Mouse (Mus musculus) urinary bladder, postnatal 10 days (tissue): Measurements from ENCODE around the gene Rsph14.

Experiments
- DNase-seq: peaks from one replicate; pipeline ENCODE4 v3.0.0; 2022; ENCODE audit warnings: low spot score

The Rsph14 gene

DNA sequence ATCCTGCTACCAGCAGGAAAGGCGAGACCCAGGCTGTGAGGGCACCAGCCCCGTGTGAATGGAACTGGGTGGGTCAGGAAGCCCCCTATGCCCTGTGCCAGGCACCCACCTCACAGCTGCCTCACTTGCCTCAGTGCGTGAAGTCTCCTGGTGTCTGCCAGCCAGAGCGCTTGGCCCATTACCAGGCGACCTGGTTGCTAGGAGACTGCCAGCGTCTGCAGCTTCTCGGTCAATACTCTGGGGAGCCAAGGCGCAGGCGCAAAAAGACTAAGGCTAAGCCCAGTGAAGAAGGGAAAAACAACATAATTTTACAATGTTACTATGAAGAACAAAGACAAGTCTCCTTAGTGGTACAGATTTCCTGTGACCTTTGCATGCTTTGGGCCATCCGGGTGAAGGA is at the start of gene Rsph14:
TSS of gene Rsph14 (minus strand) at position 192 of the 400 bp plus-strand sequence.
- no peak for DNase-seq

DNA sequence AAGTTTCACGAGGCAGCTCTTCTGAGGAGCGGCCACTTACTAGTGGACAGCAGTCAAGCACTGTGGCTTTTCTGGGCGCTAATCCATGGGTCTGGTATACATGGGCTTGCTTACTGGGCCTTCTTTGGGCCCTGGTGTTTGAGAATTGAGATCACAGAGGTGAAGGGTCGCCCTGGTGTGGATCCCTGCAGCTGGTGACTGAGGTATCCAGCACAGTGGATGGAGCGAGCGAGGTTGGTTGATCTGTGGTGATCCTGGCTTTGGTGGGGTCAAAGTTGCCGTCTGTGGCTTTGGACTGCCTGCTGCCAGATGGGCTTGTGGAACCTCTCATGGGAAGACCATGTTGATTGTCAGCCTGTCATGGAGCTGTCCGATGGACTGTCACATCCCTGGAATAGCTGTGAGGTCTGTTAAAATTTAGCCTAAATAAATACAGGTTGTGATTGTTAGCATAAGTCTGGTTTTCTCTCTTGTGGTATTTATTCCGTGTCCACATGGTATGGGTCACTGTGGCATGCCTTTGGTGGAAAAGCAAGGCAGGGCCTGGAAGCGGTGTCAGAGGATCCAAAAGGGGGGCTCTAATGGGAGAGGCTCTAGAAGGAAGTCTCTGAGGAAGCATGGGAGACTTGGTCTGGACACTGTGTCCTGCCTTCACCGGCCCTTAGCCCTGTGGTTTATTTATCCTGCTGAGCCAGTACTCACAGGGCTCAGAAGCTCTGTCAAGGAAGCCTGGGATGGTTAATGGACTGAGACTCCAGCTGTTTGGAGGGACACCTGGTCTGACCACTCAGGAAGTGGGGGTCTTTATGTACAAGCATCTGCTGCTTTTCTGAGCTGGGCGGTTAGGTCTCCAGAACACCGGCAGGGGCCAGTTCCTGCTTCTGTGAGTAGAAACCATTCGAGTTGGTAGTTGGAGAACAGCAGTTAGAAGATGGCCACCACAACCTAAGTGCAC is 46.1 kb upstream of the Rsph14 start:
- DNase-seq, result no peak

DNA sequence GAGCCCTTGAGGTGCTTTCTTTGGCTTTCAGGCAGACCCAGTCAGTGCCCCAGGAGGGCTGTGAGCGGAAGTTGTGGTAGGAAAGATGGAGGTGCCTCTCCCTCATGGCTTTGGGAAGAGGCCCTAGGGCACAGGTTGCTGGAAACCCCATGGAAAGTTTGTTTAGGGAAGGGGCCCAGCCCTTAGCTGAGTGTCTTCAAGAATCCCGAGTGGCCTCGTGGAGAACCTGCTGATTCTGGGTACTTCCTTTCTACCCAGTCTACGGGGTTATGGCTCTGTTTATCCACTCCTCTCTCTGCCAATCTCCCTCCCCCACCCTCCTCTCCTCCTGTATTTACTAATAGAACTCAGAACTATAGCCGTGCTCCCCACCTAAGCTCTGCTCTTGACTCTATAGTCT is 43.3 kb upstream of the Rsph14 start:
- DNase-seq, result no peak

DNA sequence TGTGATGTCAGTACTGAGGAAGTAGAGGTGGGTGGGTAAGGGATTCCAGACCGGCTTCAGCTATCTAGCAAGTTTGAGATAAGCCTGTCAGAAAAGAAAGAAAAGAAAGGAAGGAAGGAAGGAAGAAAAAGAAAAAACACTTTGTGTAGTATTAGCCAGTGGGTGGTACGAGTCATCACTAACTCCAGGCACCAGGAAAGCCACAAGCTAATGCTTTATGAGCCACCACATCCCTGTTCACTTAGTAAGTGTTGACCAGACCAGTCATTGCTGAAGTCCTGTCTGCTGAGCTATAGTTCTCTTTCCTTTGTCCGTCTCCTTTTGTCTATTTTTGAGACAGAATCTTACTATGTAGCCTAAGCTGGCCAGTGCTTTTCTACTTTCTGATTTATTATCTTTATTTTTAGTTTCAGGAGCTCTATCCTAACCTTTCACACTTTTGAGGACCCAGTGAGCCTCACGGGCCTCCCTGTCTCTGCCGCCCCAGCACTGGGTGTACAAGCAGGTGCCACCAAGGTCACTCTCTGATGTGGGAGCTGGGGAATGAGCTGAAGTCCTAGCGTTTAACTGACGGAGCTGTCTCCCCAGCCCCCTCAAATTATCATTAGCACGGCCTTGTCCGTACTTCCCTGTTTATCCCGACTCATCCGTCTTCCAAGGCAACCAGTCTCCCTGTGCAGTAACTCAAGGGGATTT is 38.0 kb upstream of the Rsph14 start:
- no peak for DNase-seq

DNA sequence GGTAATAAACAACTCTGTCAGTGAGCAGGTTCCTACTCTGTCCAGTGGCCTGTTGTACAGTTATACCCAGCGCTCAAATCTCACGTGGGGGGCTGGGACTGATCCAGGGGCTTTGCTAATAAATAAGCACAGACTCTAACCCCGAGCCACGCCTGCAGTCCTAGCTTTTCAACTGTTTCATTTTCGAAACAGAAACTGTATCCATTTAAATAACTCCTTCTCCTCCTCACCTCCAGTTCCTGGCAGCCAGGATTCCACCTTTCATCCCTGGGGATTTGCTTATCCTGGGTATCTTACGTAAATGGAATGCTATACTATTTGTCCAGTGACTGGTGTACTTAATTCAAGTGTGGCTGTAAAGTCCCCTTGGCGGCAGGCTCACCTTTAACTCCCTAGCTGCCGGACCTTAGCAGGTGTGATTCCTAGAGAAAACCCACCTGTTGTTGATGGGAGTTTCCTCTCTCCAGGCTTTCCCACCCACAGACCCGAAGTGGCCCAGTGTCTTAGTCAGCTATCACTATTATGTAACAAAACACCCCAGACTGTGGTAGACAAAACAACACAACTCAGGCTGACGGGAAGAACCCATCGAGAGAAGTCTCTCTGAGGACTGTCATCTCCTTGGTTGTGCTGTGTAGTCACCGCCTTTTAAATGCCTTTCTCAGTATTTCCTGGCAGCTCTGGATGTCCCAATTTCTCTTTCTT is 36.4 kb upstream of the Rsph14 start:
- DNase-seq, result no peak

DNA sequence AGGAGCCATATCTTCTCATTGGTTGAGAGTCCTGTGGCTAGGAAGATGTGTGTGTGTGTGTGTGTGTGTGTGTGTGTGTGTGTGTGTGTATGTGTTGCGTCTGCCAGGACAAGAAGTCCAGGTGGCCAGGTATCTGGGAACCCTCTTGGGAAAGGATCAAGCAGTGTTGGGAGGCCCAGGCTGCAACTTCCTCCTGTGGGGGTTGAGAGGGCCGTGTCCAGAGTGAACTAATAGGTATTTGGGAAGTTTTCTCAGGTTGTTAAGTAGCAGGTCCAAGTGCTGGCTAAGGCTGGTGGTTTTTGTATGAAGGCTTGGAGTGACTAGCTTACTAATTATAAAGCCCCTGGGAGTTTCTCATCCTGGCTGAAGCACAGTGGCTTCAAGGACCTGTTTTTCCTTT is 35.7 kb upstream of the Rsph14 start:
- no peak for DNase-seq

DNA sequence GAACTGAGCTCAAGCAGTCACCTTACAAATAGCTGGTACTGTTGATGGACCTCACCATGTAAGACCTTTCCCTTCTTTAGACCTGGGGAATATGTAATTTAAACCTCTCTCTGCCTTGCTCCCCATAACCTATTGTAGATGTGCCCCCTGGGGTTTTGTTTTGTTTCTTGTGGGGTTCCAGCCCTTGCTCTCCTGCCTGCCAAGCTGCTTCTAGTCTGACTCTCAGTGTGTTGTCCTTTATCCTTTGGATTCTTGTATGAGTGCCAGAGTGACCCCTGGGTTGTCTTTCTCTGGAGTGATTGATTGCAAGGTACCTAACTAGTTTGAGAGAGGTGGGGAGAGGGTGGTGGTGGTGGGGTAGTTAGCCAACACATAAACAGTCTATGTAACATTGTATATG is 35.1 kb upstream of the Rsph14 start:
- no peak for DNase-seq

DNA sequence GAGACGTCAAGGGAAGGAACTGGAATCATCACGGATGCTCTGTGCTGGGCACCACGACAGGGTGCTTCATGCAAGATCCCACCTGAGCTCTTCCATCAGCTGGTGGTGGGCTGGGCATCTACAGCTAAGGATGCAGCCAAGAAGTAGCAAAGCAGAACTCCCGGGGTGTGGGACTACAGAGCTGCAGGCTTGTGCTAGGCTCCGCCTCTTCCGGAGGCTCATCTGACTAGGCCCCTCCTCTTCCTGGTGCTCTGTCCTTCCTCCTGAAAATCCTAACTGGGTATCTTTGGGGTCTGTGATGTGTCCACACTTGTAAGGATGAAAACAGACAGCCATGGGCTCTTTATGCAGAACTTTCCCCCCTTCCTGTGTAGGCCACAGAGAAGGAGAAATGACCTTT is 33.3 kb upstream of the Rsph14 start:
- no peak for DNase-seq

DNA sequence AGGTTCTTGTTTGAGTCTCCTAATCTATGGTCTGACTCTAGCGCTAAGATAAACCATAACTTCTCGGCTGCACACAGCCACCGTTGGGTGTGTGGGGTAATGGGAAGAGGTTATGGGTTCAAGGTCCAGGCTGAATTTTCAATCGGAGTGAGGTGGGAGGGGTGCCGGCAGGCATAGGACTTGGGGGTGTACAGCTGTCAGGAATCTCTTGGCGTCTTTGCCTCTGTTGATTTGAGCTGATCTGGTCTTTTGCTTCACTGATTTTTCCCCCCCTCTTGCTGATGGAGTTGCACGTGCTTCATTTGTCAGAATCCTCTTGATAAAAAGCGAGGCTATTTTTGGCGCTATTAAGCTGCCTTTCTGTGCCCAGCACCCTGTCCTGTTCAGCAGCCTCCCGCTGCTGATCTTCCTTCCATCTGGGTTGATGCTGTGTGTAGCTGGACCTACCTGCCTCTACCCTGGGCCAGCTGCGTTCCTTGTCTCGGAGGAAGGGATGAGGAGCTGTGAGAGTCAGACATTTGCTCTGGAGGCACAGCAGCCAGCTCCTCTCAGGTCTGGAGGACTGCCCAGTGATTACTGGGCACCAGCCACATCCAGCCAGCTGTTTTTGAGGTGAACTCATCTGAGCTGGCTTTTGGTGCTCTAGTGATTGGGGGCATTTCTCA is 31.0 kb upstream of the Rsph14 start:
- DNase-seq, result no peak

DNA sequence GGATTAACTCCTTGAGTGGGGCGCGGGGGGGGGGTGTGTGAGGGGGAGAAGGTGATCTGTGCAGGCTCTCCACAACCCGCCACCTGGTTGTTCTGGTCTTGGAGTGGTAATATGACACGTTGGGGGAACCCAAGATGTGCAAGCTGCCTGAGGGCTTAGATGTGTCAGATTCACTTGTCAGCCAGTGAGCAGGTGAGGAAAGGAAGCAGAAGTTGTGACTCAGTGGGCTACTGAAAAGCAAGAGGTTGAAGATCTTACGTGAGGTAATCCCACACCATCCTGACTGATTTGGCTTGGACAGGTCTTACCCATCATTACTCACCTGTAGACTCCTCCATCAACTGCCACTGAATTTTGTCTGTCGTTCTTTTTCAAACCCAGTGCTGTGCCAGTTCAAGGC is 30.2 kb upstream of the Rsph14 start:
- no peak for DNase-seq

DNA sequence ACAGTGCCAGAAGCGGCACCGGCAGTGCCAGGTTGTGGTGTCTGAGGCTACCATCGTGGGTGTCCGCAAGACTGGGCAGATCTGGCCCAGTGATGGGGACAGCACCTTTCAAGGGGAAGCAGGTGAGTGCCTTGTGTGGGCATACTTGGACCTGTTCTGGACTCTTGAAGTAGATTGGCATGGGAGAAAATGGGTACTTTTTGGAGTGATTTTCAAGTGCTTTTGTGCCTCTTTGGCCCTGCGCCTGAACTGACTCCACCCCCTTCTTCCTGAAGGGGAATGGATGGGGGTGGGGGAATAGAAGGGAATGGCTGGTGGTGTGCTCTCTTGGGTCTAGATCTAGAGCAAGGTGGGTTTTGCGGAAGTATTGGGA is 29.8 kb upstream of the Rsph14 start:
- no peak for DNase-seq

DNA sequence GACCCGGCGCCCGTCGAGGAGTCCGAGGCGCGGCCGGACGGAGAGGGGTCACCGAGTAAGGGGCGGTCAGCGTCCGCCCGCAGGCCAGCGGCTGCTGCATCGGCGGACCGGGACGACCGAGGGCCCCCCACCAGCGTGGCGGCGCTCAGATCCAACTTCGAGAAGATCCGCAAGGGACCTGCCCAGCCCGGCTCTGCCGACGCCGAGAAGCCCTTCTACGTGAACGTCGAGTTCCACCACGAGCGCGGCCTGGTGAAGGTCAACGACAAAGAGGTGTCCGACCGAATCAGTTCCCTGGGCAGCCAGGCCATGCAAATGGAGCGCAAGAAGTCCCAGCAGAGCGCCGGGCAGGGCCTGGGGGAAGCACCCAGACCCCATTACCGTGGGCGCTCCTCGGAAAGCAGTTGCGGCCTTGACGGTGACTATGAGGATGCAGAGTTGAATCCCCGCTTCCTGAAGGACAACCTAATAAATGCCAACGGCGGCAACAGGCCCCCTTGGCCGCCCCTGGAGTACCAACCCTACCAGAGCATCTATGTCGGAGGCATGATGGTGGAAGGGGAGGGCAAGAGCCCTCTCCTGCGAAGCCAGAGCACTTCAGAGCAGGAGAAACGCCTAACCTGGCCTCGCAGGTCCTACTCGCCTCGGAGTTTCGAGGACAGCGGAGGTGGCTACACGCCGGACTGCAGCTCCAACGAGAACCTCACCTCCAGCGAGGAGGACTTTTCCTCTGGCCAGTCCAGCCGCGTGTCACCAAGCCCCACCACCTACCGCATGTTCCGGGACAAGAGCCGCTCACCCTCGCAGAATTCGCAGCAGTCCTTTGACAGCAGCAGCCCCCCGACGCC is 29.2 kb upstream of the Rsph14 start:
- DNase-seq, result no peak

DNA sequence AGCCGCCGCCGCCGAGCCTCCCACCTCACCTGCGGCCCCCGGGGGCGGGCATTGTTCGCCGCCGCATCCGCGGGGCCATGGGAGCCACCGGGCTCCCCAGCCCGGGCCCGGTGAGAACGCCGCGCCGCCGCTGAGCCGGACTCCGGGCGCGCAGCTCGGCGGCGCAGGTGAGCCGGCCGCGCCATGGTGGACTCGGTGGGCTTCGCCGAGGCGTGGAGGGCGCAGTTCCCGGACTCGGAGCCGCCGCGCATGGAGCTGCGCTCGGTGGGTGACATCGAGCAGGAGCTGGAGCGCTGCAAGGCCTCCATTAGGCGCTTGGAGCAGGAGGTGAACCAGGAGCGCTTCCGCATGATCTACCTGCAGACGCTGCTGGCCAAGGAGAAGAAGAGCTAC is 28.5 kb upstream of the Rsph14 start:
- DNase-seq, result no peak

DNA sequence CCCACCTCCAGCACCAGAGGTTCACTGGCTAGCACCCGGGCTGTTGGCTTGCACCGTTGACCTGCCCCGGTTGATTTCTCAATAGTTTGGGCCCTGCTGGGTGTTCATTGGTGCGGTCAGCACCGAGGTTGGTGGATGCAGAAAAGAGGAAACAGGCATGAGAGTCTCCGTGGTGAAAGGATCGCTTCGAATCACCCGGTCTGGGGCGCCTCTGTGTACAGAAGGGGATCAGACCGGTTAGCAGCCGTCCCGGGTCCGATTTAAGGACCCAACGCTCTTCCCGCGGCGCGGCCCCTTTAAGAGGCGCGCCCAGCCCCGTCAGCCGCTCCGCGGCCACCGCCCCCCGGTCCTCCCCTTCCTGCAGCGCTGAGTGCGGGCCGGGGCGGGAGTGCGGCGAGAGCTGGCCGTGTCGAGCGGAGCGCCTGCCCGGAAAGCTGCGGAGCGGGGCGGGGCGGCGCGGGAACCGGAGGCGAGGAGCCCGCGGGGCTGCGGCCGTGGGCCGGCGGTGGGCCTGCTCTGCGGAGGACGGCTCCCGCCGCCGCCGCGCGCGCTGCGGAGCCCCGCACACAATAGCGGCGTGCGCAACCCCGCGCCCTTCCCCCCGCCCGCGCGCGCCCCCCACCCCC is 27.9 kb upstream of the Rsph14 start, which contains the start of gene Bcr:
TSS of gene Bcr (plus strand) at position 376 of the 626 bp plus-strand sequence.
- DNase-seq, result peak; percentile 43

DNA sequence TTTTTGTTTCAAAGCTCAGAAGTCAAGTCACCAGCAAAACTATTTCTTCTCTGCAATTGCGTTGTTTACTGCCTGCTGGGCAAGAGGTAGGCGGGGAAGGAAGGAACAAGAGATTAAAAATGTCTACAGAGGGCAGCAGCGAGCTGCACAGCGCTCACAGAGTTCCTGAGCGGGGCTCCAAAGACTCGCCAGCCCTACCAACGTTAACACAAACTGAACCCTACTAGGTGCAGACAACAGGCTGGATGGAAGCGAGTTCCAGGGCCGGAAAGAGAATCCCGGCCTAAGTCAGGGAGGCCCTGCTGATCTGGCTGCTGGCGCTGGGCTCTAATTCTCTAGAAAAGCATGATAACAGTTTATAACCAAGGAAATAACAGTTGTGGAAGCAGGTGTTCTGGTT is 27.0 kb upstream of the Rsph14 start:
- no peak for DNase-seq

DNA sequence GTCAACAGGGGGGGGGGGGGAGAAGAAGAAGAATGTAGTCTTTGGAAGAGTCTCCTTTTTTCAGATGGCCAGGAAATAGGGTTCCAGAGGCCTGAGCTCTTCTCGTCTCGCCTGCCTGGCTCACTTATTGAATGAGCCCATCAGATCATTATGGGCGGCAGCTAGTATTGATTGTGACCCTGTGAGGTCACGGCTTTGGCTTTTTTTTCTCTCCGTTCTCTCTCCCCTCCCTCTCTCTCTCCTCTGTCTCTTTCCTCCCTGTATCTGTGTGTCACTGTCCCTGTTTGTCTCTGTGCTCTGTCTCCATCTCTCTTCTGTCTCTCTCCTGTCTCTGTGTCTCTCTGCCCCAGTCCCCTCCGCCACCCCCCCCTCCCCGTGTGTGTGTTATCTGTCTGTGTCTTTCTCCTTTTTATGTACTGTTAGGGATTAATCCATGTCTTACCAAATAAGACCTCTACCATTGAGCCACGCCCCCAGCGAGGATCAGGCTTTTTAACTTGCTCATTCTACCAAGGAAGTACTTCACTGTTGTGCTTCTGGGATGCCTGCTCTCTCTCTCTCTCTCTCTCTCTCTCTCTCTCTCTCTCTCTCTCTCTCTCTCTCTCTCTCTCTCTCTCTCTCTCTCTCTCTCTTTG is 26.5 kb upstream of the Rsph14 start:
- DNase-seq, result no peak

DNA sequence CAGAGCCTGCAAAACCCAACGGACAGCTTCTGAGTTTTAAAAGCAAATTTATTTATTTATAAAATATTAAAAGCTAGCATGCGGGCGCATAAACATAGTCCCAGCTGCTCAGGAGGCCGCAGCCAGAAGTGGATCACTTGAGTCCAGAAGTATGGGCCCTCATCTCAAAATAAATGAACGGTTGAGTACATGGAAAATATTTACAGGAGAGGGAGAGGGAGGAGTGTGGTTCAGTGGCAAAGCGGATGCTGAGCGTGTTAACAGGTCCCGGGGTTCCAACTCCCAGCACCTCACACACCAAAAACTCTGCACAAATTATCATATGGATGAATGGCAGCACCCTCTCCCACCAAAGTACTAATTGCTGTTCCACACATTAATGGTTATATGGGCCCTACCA is 25.9 kb upstream of the Rsph14 start:
- DNase-seq, result no peak

DNA sequence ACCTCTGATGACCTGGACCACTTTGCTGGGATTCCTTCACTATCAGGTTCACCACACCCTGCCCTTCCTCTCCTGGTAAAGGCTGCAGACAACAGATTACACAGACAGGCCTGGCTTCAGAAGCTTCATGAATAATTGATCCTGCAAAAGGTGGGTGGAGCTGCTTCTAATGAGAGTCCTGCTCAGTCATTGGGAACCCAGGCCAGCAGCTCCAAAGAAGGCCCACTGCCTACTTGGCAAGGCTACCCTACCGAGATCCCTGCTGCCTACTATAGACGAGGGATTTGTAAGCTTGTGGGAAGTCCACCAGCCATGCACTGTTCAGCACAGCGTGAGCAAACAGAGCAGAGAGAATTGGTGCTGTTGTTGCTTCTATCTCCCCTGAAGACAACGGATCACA is 23.9 kb upstream of the Rsph14 start:
- DNase-seq, result no peak

DNA sequence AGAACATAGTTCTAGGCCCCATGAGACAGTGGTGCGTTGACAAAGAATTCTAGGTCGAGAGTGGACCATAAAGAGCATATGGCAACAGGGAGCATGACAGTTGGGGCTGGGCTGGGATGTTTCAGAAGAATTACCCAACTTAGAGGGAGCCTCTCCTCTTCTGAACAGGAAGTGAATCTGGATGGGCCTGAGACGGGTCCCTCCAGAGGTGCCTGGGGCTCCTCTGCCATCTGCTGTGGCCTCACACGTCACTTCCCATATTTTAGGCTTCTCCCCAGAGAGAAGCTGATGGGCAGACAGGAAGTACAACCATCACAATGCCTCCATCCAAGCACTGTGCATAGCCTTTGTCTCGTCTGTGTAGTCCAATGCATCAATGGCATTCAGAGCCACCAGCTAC is 23.3 kb upstream of the Rsph14 start:
- DNase-seq, result no peak

DNA sequence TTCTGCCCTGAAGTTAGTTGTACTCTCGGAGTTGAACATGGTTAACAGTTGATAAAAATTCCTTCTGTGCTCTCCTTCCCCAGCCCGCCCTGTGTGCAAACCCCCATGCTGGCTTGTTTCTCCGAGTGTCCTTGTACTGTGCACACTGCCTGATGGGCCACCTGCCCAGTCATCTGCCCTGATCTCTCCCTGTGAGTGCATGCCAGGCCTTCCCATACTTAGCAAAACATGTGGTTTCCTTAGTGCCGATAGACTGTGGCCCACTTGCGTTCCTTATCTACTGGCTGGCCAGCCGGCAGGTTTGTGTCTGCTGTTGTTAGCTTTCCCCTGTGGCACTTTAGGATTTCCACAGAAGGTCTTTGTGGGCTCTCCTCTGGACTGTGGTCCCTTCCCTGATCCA is 21.7 kb upstream of the Rsph14 start:
- no peak for DNase-seq
